Mouse (Mus musculus) lung, adult 2 months (tissue): Measurements from ENCODE around the gene Gipc3.

Experiments used
- CTCF ChIP-seq: fragments of 200-500 bp; IDR thresholded peaks from 2 replicates; pipeline ENCODE4 v1.5.1; 2011; ENCODE audit warnings: mild to moderate bottlenecking, low read length, control low read depth; ENCODE audit not compliant: insufficient read depth
- POLR2A ChIP-seq: fragments of 200-500 bp; IDR thresholded peaks from 2 replicates; pipeline ENCODE4 v1.6.1; 2011; ENCODE audit warnings: low read depth, mild to moderate bottlenecking, control low read depth, low read length, borderline replicate concordance; ENCODE audit errors: extremely low read depth

DNA sequence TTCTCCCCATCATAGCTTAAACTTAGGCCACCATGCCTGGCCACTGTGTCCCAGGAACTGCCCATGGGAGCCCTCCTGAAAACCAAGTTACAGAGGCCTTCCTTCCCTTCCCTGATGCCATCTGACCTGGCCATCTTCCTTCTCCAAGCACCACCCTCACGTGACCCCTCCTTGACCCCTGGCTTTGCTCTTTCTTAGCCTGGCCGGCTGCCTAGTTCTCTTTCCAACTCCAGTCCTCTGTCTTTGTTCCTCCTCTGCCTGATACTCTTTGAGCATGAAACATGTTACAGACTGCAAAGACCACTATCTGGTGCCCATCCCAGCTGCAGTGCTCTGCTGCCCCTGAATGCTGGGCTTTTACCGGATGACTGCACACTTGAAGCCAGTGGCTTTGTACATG, 46.3 kb upstream of the Gipc3 start:
- no peak for TF ChIP-seq CTCF
- TF ChIP-seq POLR2A = no peak
